Mouse (Mus musculus) embryo, embryonic 10.5 days (tissue): Measurements from ENCODE around the gene Strada.
"Not testable (repeated sequence)": the region's sequence is repeated elsewhere in the genome, so short reads cannot be mapped to it uniquely, and the experiment has no call there.

Source experiments
- DNase-seq: peaks from one replicate; pipeline ENCODE4 v3.0.0-alpha.2; 2015; ENCODE audit warnings: low spot score

Gene Strada

GRCm38 (mm10) chr11:106156257-106156656, 45.7 kb downstream of the Strada start:
- DNase-seq = no peak

- DNase-seq = no peak
These were observed 46.2 kb downstream of the Strada start for GRCm38 (mm10) chr11:106155761-106156160.

- DNase-seq = no peak
These were observed 47.2 kb downstream of the Strada start for GRCm38 (mm10) chr11:106154770-106155169.

- DNase-seq = no peak
These were observed 47.9 kb downstream of the Strada start for GRCm38 (mm10) chr11:106154091-106154490.

GRCm38 (mm10) chr11:106152132-106152531, 49.8 kb downstream of the Strada start:
- no peak for DNase-seq

- no peak for DNase-seq
These were observed 50.7 kb downstream of the Strada start for GRCm38 (mm10) chr11:106151219-106151618.

- DNase-seq = peak; percentile 26
These were observed 67.1 kb downstream of the Strada start for GRCm38 (mm10) chr11:106134580-106135528.

GRCm38 (mm10) chr11:106132516-106132915, 69.5 kb downstream of the Strada start:
- no peak for DNase-seq

GRCm38 (mm10) chr11:106129477-106129876, 72.5 kb downstream of the Strada start:
- no peak for DNase-seq

- DNase-seq = not testable (repeated sequence)
These were observed 75.1 kb downstream of the Strada start for GRCm38 (mm10) chr11:106126727-106127373.

- no peak for DNase-seq
These were observed 76.1 kb downstream of the Strada start for GRCm38 (mm10) chr11:106125827-106126226.

- DNase-seq = no peak
These were observed 77.2 kb downstream of the Strada start for GRCm38 (mm10) chr11:106124784-106125183.

GRCm38 (mm10) chr11:106122736-106123135, 79.2 kb downstream of the Strada start:
- no peak for DNase-seq

GRCm38 (mm10) chr11:106122221-106122620, 79.7 kb downstream of the Strada start:
- no peak for DNase-seq
